Mouse (Mus musculus): ENCODE measurements around the gene Car15. TPM values are rescaled to one million over a fixed set of nuclear protein-coding genes. Genes with fewer than 3 reads are reported as not detected.

Car15 gene
- total RNA-seq, 1 experiment: 2.4 TPM

DNA sequence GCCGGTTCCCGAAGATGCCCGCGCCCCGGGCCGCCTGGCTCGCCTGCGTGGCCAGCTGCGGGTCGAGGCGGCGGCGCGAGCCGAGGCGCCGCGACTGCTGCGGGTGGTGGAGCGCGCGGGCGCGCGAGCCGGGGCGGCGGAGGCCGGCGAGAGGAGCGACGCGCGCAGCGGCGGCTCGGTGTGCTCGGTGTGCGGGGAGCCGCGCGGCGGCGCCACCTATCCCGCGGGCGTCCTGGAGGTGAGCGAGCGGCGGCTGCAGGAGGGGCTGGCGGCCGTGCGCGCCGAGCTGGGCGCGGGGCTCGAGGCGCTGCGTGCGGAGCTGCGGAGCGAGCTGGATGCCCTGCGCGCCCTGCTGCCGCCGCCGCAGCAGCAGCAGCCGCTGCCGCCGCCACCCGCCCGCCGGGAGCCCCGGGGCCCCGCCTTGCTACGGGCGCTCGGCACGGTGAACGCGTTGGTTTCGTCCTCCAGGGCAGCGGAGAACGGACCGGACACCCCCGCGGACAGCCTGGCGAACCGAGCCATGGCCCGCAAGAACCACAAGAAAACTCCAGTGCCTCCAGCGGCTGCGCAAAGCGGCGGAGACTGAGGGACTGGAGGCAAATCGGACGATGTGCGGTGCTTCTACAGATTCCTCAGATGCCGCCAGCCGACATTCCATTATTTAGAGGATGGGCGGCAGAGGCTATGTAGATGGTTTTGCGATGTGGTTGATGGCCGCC lies 4.3 kb downstream of the Car15 start:
- Histone ChIP-seq H3K4me3 (ENCODE audit: insufficient read depth in 1 of 2, low read depth in 1 of 2, low read length in 2 of 2, poor library complexity in 1 of 2, severe bottlenecking in 1 of 2) (peak overlapping the region; percentile 71 to 72), H3K9ac (ENCODE audit: insufficient read depth, low read depth, low read length, poor library complexity, severe bottlenecking) (peak overlapping the region; percentile 72), H3K9me3 (ENCODE audit: control insufficient read depth, insufficient read depth, low read depth, low read length) (no peaks in the 10 kb centered on the region), H3K36me3 (ENCODE audit: control insufficient read depth, insufficient read depth, low read length, poor library complexity, severe bottlenecking) (no peaks in the 10 kb centered on the region), H3K27ac (ENCODE audit: insufficient read depth, low read depth, low read length, poor library complexity, severe bottlenecking) (no peak overlapping the region), H3K4me1 (ENCODE audit: control insufficient read depth in 2 of 2, insufficient read depth in 2 of 2, low read length in 2 of 2, poor library complexity in 1 of 2) (peaks cover 0 to under 1% of the 10 kb centered on the region in 2 experiments; a peak in 1 of 4 replicates)
- in situ Hi-C loops (cut with MboI; ENCODE audit: low sequenced_read_pairs in 2 of 2, unreplicated experiment in 2 of 2): no loop called here
- TF ChIP-seq MAFK (IDR thresholded peaks at IDR 0.05; ENCODE audit: insufficient read depth, low read depth, low read length) (no peak), HCFC1 (IDR thresholded peaks at IDR 0.05; ENCODE audit: borderline replicate concordance, insufficient read depth, low read length) (no peak), CHD2 (IDR thresholded peaks at IDR 0.05; ENCODE audit: low read depth, low read length) (no peak), ZC3H11A (IDR thresholded peaks at IDR 0.05; ENCODE audit: borderline replicate concordance, low read depth, low read length) (no peak), ZNF384 (IDR thresholded peaks at IDR 0.05; ENCODE audit: low read depth, low read length) (no peak)
- DNase-seq (ENCODE audit: low read depth, low spot score): no peak

DNA sequence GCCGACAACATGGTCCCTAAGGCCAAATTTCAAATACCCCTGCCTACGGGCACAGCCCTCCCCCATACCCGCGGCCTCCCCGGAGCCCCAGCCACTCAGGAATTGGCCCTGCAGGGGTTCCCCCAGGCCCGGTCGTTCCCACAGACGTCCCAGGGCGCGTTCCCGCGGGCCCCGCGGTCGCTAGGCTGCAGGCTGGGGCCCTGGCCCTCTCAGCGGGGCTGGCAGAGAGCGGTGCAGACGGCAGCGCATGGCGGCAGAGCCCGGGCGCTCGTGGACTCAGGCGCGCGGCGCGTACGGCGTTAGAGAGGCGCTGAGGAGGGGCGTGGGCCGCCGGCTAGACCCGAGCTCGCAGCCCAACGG lies 4.9 kb downstream of the Car15 start:
- Histone ChIP-seq H3K4me1 (ENCODE audit: control insufficient read depth in 2 of 2, insufficient read depth in 2 of 2, low read length in 2 of 2, poor library complexity in 1 of 2) (peaks cover 0 to 2% of the 10 kb centered on the region in 2 experiments; a peak in 1 of 4 replicates), H3K27ac (ENCODE audit: insufficient read depth, low read depth, low read length, poor library complexity, severe bottlenecking) (no peak overlapping the region), H3K4me3 (ENCODE audit: insufficient read depth in 1 of 2, low read depth in 1 of 2, low read length in 2 of 2, poor library complexity in 1 of 2, severe bottlenecking in 1 of 2) (peak overlapping the region; percentile 66 to 72), H3K9ac (ENCODE audit: insufficient read depth, low read depth, low read length, poor library complexity, severe bottlenecking) (peak overlapping the region; percentile 72), H3K36me3 (ENCODE audit: control insufficient read depth, insufficient read depth, low read length, poor library complexity, severe bottlenecking) (no peaks in the 10 kb centered on the region), H3K9me3 (ENCODE audit: control insufficient read depth, insufficient read depth, low read depth, low read length) (no peaks in the 10 kb centered on the region)
- no peak for TF ChIP-seq HCFC1 (IDR thresholded peaks at IDR 0.05; ENCODE audit: borderline replicate concordance, insufficient read depth, low read length)
- TF ChIP-seq ZNF384 (IDR thresholded peaks at IDR 0.05; ENCODE audit: low read depth, low read length): no peak
- TF ChIP-seq MAFK (IDR thresholded peaks at IDR 0.05; ENCODE audit: insufficient read depth, low read depth, low read length): no peak
- TF ChIP-seq CHD2 (IDR thresholded peaks at IDR 0.05; ENCODE audit: low read depth, low read length): no peak
- no peak for TF ChIP-seq ZC3H11A (IDR thresholded peaks at IDR 0.05; ENCODE audit: borderline replicate concordance, low read depth, low read length)
- in situ Hi-C loops (cut with MboI; ENCODE audit: low sequenced_read_pairs in 2 of 2, unreplicated experiment in 2 of 2): no loop called here
- DNase-seq (ENCODE audit: low read depth, low spot score): no peak

DNA sequence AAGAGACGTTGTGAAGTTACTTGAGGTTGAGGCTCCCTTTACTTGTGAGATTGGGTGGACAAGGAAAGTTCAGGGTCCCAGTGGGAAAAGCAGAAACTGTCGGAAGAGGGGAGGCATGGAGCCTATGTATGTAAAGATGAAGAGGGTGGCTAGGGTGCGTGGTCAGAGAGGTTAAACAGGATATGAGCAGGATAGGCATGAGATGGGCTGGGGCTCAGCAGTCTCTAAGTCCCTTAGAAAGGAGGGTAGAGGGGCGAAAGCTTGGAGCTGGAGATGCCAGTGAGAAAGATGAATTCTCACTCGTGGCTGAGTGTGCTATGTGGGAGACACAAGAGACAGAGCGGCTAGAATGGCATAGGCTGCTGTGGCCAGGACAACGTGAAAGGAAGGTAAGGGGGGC lies 5.3 kb downstream of the Car15 start, which contains the start of gene B830017H08Rik:
Gene B830017H08Rik, plus strand, starts transcription at position 301 of the 400 bp plus-strand sequence.
- Histone ChIP-seq H3K27ac (ENCODE audit: insufficient read depth, low read depth, low read length, poor library complexity, severe bottlenecking) (no peak within 1 kb of the TSS), H3K4me1 (ENCODE audit: control insufficient read depth in 2 of 2, insufficient read depth in 2 of 2, low read length in 2 of 2, poor library complexity in 1 of 2) (peaks cover 0 to 2% of the 10 kb centered on the region in 2 experiments; a peak in 1 of 4 replicates), H3K9me3 (ENCODE audit: control insufficient read depth, insufficient read depth, low read depth, low read length) (no peaks in the 10 kb centered on the region), H3K36me3 (ENCODE audit: control insufficient read depth, insufficient read depth, low read length, poor library complexity, severe bottlenecking) (no peaks in the 10 kb centered on the region), H3K9ac (ENCODE audit: insufficient read depth, low read depth, low read length, poor library complexity, severe bottlenecking) (peak within 1 kb of the TSS; percentile 72), H3K4me3 (ENCODE audit: insufficient read depth in 1 of 2, low read depth in 1 of 2, low read length in 2 of 2, poor library complexity in 1 of 2, severe bottlenecking in 1 of 2) (peak within 1 kb of the TSS; percentile 71 to 72)
- DNase-seq (ENCODE audit: low read depth, low spot score): no peak
- in situ Hi-C loops (cut with MboI; ENCODE audit: low sequenced_read_pairs in 2 of 2, unreplicated experiment in 2 of 2): no loop called here
- TF ChIP-seq ZC3H11A (IDR thresholded peaks at IDR 0.05; ENCODE audit: borderline replicate concordance, low read depth, low read length) (no peak), ZNF384 (IDR thresholded peaks at IDR 0.05; ENCODE audit: low read depth, low read length) (no peak), MAFK (IDR thresholded peaks at IDR 0.05; ENCODE audit: insufficient read depth, low read depth, low read length) (no peak), CHD2 (IDR thresholded peaks at IDR 0.05; ENCODE audit: low read depth, low read length) (no peak), HCFC1 (IDR thresholded peaks at IDR 0.05; ENCODE audit: borderline replicate concordance, insufficient read depth, low read length) (no peak)

DNA sequence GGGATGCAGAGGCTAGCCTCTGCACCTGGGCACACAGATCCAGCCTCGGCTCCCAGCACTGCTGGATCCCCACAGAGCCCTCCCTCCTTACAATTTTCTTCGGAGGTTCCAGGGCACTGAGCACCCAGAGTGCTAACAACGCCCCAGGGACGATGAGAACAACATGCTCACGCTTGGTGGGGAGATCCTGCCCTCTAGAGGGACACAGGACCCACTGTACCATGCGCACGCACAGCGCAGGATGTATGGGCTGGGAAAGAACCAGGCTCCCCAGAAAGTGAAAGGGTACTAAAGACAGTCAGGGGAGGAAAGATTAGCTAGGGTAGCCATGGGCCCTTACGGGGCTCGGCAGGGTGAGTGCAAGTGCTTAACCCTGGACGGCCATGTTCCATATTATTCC lies 6.4 kb downstream of the Car15 start:
- H3K9ac ChIP-seq (ENCODE audit: insufficient read depth, low read depth, low read length, poor library complexity, severe bottlenecking): no peak overlapping the region
- no peak overlapping the region for H3K27ac ChIP-seq (ENCODE audit: insufficient read depth, low read depth, low read length, poor library complexity, severe bottlenecking)
- in situ Hi-C loops (cut with MboI; ENCODE audit: low sequenced_read_pairs in 2 of 2, unreplicated experiment in 2 of 2): no loop called here
- H3K9me3 ChIP-seq (ENCODE audit: control insufficient read depth, insufficient read depth, low read depth, low read length): no peaks in the 10 kb centered on the region
- TF ChIP-seq HCFC1 (IDR thresholded peaks at IDR 0.05; ENCODE audit: borderline replicate concordance, insufficient read depth, low read length) (no peak), ZNF384 (IDR thresholded peaks at IDR 0.05; ENCODE audit: low read depth, low read length) (no peak), MAFK (IDR thresholded peaks at IDR 0.05; ENCODE audit: insufficient read depth, low read depth, low read length) (no peak), ZC3H11A (IDR thresholded peaks at IDR 0.05; ENCODE audit: borderline replicate concordance, low read depth, low read length) (no peak), CHD2 (IDR thresholded peaks at IDR 0.05; ENCODE audit: low read depth, low read length) (no peak)
- peaks cover 0 to 2% of the 10 kb centered on the region in 2 experiments; a peak in 1 of 4 replicates for H3K4me1 ChIP-seq (ENCODE audit: control insufficient read depth in 2 of 2, insufficient read depth in 2 of 2, low read length in 2 of 2, poor library complexity in 1 of 2)
- DNase-seq (ENCODE audit: low read depth, low spot score): no peak
- H3K36me3 ChIP-seq (ENCODE audit: control insufficient read depth, insufficient read depth, low read length, poor library complexity, severe bottlenecking): no peaks in the 10 kb centered on the region
- H3K4me3 ChIP-seq (ENCODE audit: insufficient read depth in 1 of 2, low read depth in 1 of 2, low read length in 2 of 2, poor library complexity in 1 of 2, severe bottlenecking in 1 of 2): no peak overlapping the region
